Comparison of ENCODE assay signal across 30 mouse cellular contexts in genomic region chr16:56638544-56638943, GRCm38 (mm10).
"Had no signal": no experiment of that assay in that cellular context is flagged by ENCODE, and none has a peak within 500 bp of the region (broad histone marks: within the 10 kb centered on the region; RNA-seq: fewer than 3 reads in every experiment).

No protein-coding gene starts in this region.

- H3K4me3 ChIP-seq: limb, embryonic 10.5 days; limb, embryonic 12.5 days; limb, embryonic 13.5 days; limb, embryonic 15.5 days; liver, embryonic 12.5 days; liver, embryonic 13.5 days; liver, embryonic 15.5 days; lung, embryonic 15.5 days; megakaryocyte, embryonic 14.5 days; midbrain, embryonic 10.5 days; midbrain, embryonic 12.5 days; midbrain, embryonic 13.5 days; midbrain, embryonic 15.5 days; myocyte; neural tube, embryonic 12.5 days had no signal

- H3K9ac ChIP-seq: limb, embryonic 12.5 days; limb, embryonic 13.5 days; limb, embryonic 15.5 days; liver, embryonic 12.5 days; liver, embryonic 13.5 days; liver, embryonic 14.5 days; liver, embryonic 15.5 days; liver, postnatal 0 days; lung, embryonic 14.5 days; lung, embryonic 15.5 days; midbrain, embryonic 12.5 days; midbrain, embryonic 13.5 days; midbrain, embryonic 15.5 days; neural tube, embryonic 12.5 days had no signal

- H3K27me3 ChIP-seq: limb, embryonic 12.5 days; limb, embryonic 13.5 days; limb, embryonic 15.5 days; liver, embryonic 12.5 days; liver, embryonic 13.5 days; liver, embryonic 15.5 days; lung, embryonic 15.5 days; megakaryocyte, embryonic 14.5 days; midbrain, embryonic 12.5 days; midbrain, embryonic 13.5 days; midbrain, embryonic 15.5 days; neural tube, embryonic 12.5 days had no signal

- H3K9me3 ChIP-seq: limb, embryonic 10.5 days; limb, embryonic 12.5 days; limb, embryonic 13.5 days; limb, embryonic 15.5 days; liver, embryonic 12.5 days; liver, embryonic 13.5 days; liver, embryonic 15.5 days; lung, embryonic 15.5 days; megakaryocyte, embryonic 14.5 days; midbrain, embryonic 10.5 days; midbrain, embryonic 12.5 days; midbrain, embryonic 13.5 days; midbrain, embryonic 15.5 days; neural tube, embryonic 12.5 days had no signal

- H3K27ac ChIP-seq: limb, embryonic 10.5 days; limb, embryonic 12.5 days; limb, embryonic 13.5 days; limb, embryonic 15.5 days; liver, embryonic 12.5 days; liver, embryonic 13.5 days; liver, embryonic 14.5 days; liver, embryonic 15.5 days; lung, embryonic 15.5 days; macrophage; midbrain, embryonic 10.5 days; midbrain, embryonic 12.5 days; midbrain, embryonic 13.5 days; midbrain, embryonic 15.5 days; neural tube, embryonic 12.5 days had no signal

- H3K4me2 ChIP-seq: limb, embryonic 12.5 days; limb, embryonic 13.5 days; limb, embryonic 15.5 days; liver, embryonic 11.5 days; liver, embryonic 12.5 days; liver, embryonic 13.5 days; liver, embryonic 15.5 days; lung, embryonic 14.5 days; lung, embryonic 15.5 days; midbrain, embryonic 12.5 days; midbrain, embryonic 13.5 days; midbrain, embryonic 15.5 days; neural tube, embryonic 12.5 days had no signal

- DNase-seq: left cerebral cortex, postnatal 4 days; liver; liver, embryonic 13.5 days; liver, postnatal 0 days; lung, adult 18-20 months; lung, adult 2 months; lung, embryonic 14.5 days; lung, postnatal 10 days; lung, postnatal 14 days; lung, postnatal 36 days; lung, postnatal 4 days; midbrain, embryonic 14.5 days had no signal

- H3K4me1 ChIP-seq: limb, embryonic 10.5 days; limb, embryonic 12.5 days; limb, embryonic 13.5 days; limb, embryonic 15.5 days; liver, embryonic 12.5 days; liver, embryonic 13.5 days; liver, embryonic 15.5 days; lung, embryonic 15.5 days; megakaryocyte, embryonic 14.5 days; midbrain, embryonic 10.5 days; midbrain, embryonic 12.5 days; midbrain, embryonic 13.5 days; midbrain, embryonic 15.5 days; neural tube, embryonic 12.5 days had no signal

- ATAC-seq: liver, embryonic 12.5 days; liver, postnatal 0 days; lung, postnatal 0 days; midbrain, embryonic 13.5 days; midbrain, embryonic 15.5 days had no signal

- H3K36me3 ChIP-seq: limb, embryonic 10.5 days; limb, embryonic 12.5 days; limb, embryonic 13.5 days; limb, embryonic 15.5 days; liver, embryonic 12.5 days; liver, embryonic 13.5 days; liver, embryonic 15.5 days; lung, embryonic 15.5 days; midbrain, embryonic 10.5 days; midbrain, embryonic 12.5 days; midbrain, embryonic 13.5 days; midbrain, embryonic 15.5 days; neural tube, embryonic 12.5 days had no signal
